Mouse (Mus musculus): ENCODE measurements at regions not wholly inside any gene's neighbourhood (a gene's known extent, or its start where the extent isn't known, plus 50 kb on each side); places are given as distances from the start of the nearest gene placed in this dataset.
"Not testable (repeated sequence)": the region's sequence is repeated elsewhere in the genome, so short reads cannot be mapped to it uniquely, and the experiment has no call there.

- DNase-seq: peak; percentile 85
Observed at GRCm38 (mm10) chr7:92984701-92985682, 94.7 kb upstream of the Fam181b start.

- no peak for DNase-seq
Observed at GRCm38 (mm10) chr7:92985683-92986070, 94.0 kb upstream of the Fam181b start.

GRCm38 (mm10) chr7:92998886-92999285, 80.8 kb upstream of the Fam181b start:
- DNase-seq: no peak

- DNase-seq: not testable (repeated sequence)
Observed at GRCm38 (mm10) chr7:93006694-93007231, 72.9 kb upstream of the Fam181b start.

GRCm38 (mm10) chr7:93007721-93008120, 71.9 kb upstream of the Fam181b start:
- peak; percentile 58 for DNase-seq

- DNase-seq: no peak
Observed at GRCm38 (mm10) chr7:93019390-93019789, 60.3 kb upstream of the Fam181b start.

- DNase-seq: peak; percentile 57
Observed at GRCm38 (mm10) chr7:93023489-93024130, 56.1 kb upstream of the Fam181b start.

- DNase-seq: peak; percentile 38
Observed at GRCm38 (mm10) chr7:93026231-93026630, 53.4 kb upstream of the Fam181b start.

All from retina, postnatal 1 day (tissue).